Mouse (Mus musculus): ENCODE measurements around the gene Por. TPM values are rescaled to one million over a fixed set of nuclear protein-coding genes. Genes with fewer than 3 reads are reported as not detected.

Por gene
- total RNA-seq, 2 experiments from 2014 or later = 175 to 226 TPM

GRCm38 (mm10) chr5:135727871-135728270, 58.0 kb downstream of the Por start:
- no peak for DNase-seq

DNA sequence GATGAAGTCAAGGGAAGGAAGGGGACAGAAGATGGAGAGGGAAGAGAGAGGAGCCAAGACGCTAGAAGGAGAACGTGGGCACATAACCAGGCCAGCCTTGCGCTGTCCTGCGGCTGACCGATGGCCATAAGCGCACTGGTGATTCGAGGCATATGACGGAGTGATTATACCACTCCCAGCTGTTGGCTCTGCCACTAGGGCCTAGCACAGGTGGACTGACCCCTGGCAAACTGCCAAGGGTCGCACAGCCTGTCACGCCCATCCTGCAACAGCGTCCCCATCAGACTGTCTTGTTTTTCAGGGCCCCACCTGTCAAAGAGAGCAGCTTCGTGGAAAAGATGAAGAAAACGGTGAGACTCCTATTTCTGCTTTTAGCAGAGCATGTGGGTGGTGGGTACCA, 58.5 kb downstream of the Por start:
- DNase-seq = no peak

DNA sequence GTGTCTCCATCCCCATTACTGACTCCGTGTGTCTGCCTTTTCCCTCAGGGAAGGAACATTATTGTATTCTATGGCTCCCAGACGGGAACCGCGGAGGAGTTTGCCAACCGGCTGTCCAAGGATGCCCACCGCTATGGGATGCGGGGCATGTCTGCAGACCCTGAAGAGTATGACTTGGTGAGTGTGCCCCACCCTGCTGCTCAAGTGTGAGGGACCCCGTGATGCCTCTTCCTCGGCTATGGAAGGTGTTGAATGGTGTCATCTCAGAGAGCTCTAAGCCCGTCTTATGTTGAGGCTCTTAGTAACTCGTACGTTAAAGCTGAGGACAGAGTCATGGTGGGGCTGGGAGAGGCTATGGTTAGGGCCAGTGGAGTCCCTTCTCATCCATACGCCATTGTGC, 59.5 kb downstream of the Por start:
- no peak for DNase-seq

GRCm38 (mm10) chr5:135730278-135730677, 60.4 kb downstream of the Por start:
- no peak for DNase-seq

DNA sequence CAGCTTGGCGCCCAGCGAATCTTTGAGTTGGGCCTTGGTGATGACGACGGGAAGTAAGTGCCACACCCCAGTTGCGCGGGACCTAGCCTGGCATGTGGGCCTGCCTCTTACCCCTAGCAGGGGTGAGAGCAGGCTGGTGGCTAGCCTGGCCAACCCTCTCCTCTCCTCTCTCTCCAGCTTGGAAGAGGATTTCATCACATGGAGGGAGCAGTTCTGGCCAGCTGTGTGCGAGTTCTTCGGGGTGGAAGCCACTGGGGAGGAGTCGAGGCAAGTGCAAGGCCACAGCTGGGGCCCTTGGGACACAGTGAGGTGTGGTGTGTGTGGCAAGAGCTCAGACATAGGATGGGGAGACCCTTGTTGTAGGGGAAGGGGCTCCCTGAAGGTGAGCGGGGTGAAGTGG, 61.1 kb downstream of the Por start:
- DNase-seq = no peak

- no peak for DNase-seq
Observed at GRCm38 (mm10) chr5:135731322-135731721, 61.5 kb downstream of the Por start.

DNA sequence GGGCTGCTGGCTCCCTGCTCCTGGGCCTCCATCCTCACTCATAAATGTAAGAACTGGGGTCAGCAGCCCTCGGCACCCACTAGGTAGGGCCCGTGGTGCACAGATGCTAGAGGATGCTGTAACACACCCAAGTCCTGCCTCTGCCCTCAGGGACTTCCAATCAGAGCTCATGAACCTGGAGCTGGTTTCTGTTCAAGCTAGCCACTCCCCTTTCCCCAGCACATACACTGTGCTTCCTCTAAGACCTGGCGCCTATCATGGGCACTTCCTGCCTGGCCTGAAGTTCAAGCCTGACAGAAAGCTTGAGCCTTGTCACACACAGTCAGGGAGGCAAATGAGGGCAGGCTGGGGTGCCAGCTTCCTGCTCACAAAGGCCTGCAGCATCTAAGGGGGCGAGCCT, 63.2 kb downstream of the Por start:
- DNase-seq = no peak

DNA sequence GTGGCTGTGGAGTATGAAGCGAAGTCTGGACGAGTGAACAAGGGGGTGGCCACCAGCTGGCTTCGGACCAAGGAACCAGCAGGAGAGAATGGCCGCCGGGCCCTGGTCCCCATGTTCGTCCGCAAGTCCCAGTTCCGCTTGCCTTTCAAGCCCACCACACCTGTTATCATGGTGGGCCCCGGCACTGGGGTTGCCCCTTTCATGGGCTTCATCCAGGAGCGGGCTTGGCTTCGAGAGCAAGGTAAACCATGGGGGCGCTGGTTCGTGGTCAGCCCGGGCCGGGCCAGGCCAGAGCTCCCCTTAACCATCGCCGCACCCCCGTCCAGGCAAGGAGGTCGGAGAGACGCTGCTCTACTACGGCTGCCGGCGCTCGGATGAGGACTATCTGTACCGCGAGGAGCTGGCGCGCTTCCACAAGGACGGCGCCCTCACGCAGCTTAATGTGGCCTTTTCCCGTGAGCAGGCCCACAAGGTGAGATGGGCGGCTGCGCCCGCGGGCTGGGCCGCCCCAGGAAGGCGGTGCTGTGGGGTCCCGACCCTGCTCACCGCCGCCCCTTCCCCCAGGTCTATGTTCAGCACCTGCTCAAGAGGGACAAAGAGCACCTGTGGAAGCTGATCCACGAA, 64.3 kb downstream of the Por start:
- no peak for DNase-seq

GRCm38 (mm10) chr5:135735741-135736140, 65.9 kb downstream of the Por start:
- DNase-seq = no peak

DNA sequence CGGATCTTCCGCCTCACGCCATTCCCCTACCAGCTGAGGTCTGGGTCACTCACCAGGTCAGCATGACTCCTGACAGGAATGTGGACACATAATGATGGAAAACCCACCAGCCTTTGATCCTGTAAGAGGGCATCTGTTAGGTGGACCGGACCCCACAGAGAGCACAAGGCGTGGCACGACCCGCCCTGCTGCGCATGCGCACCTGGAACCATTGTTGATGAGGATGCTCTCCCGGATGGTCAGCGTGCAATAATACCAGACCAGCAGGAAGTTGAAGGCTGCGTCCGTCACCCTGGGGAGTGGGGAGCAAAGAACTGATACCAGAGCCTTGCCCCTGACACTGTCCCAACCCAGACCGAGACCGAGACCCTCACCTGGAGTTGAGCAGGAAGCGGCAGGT, 66.7 kb downstream of the Por start:
- no peak for DNase-seq

DNA sequence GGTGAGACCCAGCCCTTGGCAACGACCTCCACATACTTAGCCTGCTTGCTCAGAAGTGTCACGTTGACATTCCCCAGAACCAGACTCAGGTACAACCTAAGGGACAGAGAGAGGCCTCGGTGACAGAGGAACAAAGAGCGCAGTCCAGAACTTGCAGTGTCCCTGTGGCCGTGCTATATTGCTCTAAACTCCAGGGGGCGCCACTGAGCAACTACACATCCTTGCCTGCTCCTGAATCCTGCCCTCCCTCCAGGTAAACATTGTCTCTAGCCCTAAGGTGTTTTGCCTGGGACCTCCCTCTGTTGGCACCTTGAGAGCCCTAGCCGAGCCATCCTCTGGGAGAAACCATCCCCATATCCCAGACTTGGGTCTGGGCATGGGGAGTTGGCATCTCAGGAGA, 67.3 kb downstream of the Por start:
- no peak for DNase-seq

- no peak for DNase-seq
Observed at GRCm38 (mm10) chr5:135738266-135738665, 68.4 kb downstream of the Por start.

DNA sequence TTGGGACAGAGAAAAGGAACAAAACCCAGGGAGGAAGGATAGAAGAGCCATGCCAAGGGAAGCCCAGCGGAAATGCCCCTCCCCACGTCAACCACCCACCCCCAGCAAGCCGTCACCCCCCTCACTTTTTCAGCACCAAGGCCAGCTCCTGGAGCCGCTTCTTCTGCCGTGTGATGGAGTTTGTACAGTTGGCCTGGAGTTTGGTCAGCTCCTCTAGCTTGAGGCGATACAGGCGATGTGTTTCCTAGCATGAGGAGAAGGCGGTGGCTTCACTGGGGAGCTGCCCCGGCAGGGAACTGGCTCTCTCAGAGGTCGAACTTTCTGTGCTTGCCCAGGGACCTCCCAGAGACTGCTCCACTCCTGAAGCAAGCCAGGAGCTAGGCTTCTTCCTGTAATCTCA, 72.3 kb downstream of the Por start:
- DNase-seq = peak; percentile 50

- peak; percentile 47 for DNase-seq
Observed at GRCm38 (mm10) chr5:135742941-135743740, 73.3 kb downstream of the Por start.

- peak; percentile 98 for DNase-seq
Observed at GRCm38 (mm10) chr5:135743741-135744609, 74.1 kb downstream of the Por start, which contains the start of gene Tmem120a. TSS of gene Tmem120a (minus strand) at chr5:135744448.

DNA sequence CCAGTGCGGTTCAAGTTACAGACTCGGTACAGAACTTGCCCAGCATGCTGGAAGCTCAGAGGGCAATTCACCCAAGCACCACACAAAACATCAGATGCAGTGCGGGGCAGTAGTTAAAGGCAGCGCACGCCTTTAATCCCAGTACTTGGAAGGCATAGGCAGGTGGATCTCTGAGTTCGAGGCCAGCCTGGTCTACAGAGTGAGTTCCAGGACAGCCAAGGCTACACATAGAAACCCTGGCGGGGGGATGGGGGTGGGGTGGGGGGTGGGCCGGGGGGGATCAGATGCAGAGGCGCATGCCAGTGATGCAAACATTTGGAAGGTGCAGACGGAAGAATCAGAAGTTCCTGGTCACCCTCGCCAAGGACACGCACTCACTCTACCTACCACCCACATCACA, 74.9 kb downstream of the Por start:
- DNase-seq = no peak

- no peak for DNase-seq
Observed at GRCm38 (mm10) chr5:135751041-135751440, 81.2 kb downstream of the Por start.

- DNase-seq = no peak
Observed at GRCm38 (mm10) chr5:135751595-135751994, 81.8 kb downstream of the Por start.

DNA sequence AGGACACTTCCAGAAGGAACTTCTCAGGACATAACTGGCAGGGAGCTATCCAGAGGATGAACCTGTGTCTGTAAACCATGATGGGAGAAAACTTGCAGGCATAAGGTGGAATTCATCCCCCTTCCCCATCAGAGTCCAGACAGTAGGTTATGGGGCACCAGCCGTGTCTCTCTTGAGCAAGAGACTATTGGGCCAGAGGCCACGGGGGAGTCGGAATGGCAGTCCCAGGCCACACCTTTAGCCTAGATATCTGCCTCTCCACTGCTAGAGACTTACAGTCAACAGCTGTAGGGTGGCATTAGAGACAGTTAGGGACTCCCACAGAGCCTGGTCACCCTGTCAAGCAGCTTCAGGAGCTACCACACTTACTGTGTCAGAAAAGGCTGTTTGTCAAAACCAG, 92.0 kb downstream of the Por start:
- peak; percentile 68 for DNase-seq

GRCm38 (mm10) chr5:135763526-135763925, 93.7 kb downstream of the Por start:
- DNase-seq = peak; percentile 86

DNA sequence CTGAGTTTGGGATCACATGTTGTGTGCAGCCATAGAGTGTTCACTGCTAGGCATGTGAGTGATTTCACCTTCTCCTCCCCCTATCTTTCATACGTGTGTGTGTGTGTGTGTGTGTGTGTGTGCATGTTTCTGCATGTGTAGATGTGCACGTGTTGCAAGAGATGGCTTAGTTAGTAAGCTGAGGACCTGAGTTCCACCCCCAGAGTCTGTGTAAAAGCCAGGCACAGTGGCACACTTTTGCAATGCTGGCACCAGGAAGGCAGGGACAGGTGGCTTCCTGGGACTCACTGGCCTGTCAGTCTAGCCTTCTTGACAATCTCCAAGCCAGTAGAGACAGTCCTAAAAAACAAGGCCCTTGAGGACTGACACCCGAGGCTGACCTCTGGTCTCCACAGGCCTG, 95.1 kb downstream of the Por start:
- DNase-seq = no peak

DNA sequence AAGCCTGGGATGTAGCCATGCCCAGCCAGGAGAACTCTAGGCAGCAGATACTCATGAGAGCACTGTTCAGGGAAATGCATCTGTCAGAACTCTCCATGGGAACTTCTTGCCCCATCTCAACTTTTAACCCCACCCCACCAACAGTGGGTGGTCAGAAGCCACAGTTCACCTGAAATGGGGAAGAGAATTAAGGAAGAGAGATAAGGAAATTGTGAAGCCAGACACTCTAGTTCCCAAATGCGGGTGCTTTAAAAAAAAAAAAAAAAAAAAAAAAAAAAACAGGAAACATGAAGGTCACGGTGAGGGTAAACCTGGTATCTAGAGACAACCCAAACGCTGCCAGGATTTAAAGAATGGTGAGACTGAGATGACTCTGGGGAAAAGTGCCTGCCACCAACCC, 102.7 kb downstream of the Por start:
- no peak for DNase-seq

DNA sequence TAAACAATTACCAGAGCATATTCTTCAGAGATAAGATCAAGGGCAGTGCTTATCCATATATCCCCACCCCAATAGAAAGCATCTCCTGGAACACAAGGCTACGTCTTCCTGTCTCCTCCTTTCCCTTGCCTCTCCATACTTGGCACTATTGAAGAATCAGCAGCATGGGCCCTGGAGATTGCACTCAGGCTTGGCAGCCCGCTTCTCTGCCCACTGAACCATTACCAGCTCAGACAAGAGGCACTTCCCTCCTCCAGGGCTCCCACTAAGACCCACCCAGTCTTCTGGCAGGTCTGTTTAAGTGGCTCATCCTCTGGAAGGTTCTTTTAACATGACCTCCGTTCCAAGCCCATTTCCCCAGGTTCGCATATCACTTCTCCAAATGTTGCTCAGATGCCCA, 106.7 kb downstream of the Por start:
- no peak for DNase-seq
